7 mouse cellular contexts compared by ENCODE assay signal in genomic region chr13:36282018-36282417, GRCm38 (mm10).
DNase-seq lines count a peak whose midpoint lies in the region; ATAC-seq and TF ChIP-seq lines count a peak whose summit lies in the region.

No protein-coding gene starts in this region.

- H3K9ac ChIP-seq in hindbrain, embryonic 13.5 days = no peak overlapping the region

- no peak for TF ChIP-seq POLR2A in cerebellum, adult 2 months (IDR thresholded peaks at IDR 0.05; ENCODE audit: borderline replicate concordance, insufficient read depth, low read length)

- no peak overlapping the region for H3K27ac ChIP-seq in cerebellum, adult 2 months (ENCODE audit: insufficient read depth, low read length)
- H3K27ac ChIP-seq in hindbrain, embryonic 13.5 days = peak overlapping the region; percentile 76

- no peak overlapping the region for H3K4me3 ChIP-seq in cerebellum, adult 2 months (replicated peaks; ENCODE audit: insufficient read depth, low read depth, low read length)
- H3K4me3 ChIP-seq in hindbrain, embryonic 13.5 days = no peak overlapping the region

- no peaks in the 10 kb centered on the region for H3K36me3 ChIP-seq in hindbrain, embryonic 13.5 days

- no peaks in the 10 kb centered on the region for H3K9me3 ChIP-seq in hindbrain, embryonic 13.5 days

- WGBS in cerebellum, adult 2 months = 3% methylated on average over 6 of the region's 6 CpGs
- WGBS in hindbrain, embryonic 13.5 days = 4% methylated on average over 6 of the region's 6 CpGs

- no peaks in the 10 kb centered on the region for H3K27me3 ChIP-seq in cerebellum, adult 2 months (ENCODE audit: control insufficient read depth, insufficient read depth, low read length)
- H3K27me3 ChIP-seq in hindbrain, embryonic 13.5 days = peaks cover 21% of the 10 kb centered on the region

- peak; percentile 77 for DNase-seq in ZHBTc4 (ENCODE audit: low read depth, low spot score)
- peak; percentile 67 to 77 for DNase-seq in cerebellum, adult 2 months
- DNase-seq in forelimb bud, embryonic 11.5 days (ENCODE audit: low read depth, low spot score) = peak; percentile 68
- DNase-seq in layer of hippocampus, postnatal 36 days = peak; percentile 77 to 79
- peak; percentile 78 for DNase-seq in mesoderm, embryonic 11.5 days (ENCODE audit: low read depth, low spot score)
- DNase-seq in skeletal muscle tissue, adult 2 months (ENCODE audit: low read depth, low spot score) = peak; percentile 19

- H3K4me2 ChIP-seq in hindbrain, embryonic 13.5 days = peak overlapping the region; percentile 30; the same call in 1 of the 2 replicates

- peak; percentile 88 for TF ChIP-seq CTCF in cerebellum, adult 2 months (IDR thresholded peaks at IDR 0.05; ENCODE audit: borderline replicate concordance, insufficient read depth, low read depth, low read length)

- ATAC-seq in hindbrain, embryonic 13.5 days (ENCODE audit: low FRiP score) = no peak; the same call in 1 of the 2 replicates

- H3K4me1 ChIP-seq in cerebellum, adult 2 months (ENCODE audit: control insufficient read depth, insufficient read depth, low read length) = no peaks in the 10 kb centered on the region
- H3K4me1 ChIP-seq in hindbrain, embryonic 13.5 days (replicated peaks) = peaks cover 29% of the 10 kb centered on the region

Comparison
In these comparisons a context has a peak if more than half of its experiments do, and no peak if none do; other contexts are left out.
1. DNase-seq: peak in every context shown above with its lines; median percentile 78 in layer of hippocampus, postnatal 36 days; 78 in mesoderm, embryonic 11.5 days; 77 in ZHBTc4; 72 in cerebellum, adult 2 months; 68 in forelimb bud, embryonic 11.5 days; 19 in skeletal muscle tissue, adult 2 months.